In the genomic region with DNA sequence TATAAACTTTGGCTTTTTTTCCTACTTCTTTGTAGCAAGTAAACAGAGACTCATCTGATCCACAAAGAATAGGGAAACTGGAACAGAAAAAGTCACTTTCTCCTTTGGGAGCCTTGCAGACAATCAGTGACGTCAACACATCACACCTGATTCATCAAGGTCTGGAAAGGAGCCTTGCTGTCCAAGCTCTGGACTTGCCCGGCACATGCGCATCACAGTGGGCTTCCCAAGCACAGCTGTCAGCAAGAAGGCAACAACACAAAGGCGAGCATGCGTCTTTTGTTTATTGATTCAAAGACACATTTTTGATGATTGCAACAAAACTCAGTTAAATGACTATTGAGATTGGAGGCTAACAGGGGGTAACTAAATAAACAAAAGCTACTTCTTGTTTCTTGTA, we compare ENCODE assay signal across 18 mouse cellular contexts. TPM values are rescaled to one million over a fixed set of nuclear protein-coding genes. Genes with fewer than 3 reads are reported as not detected.
DNase-seq lines count a peak whose midpoint lies in the region; ATAC-seq lines count a peak whose summit lies in the region.
"Had no signal": no experiment of that assay in that cellular context is flagged by ENCODE, and none has a peak within 500 bp of the region (broad histone marks: within the 10 kb centered on the region; RNA-seq: fewer than 3 reads in every experiment).

No protein-coding gene starts in this region.

- no peaks in the 10 kb centered on the region for H3K9me3 ChIP-seq in forebrain, embryonic 13.5 days (replicated peaks)
- H3K9me3 ChIP-seq in forebrain, embryonic 11.5 days (ENCODE audit: control insufficient read depth, low read length): no peaks in the 10 kb centered on the region
- H3K9me3 ChIP-seq in hindbrain, embryonic 14.5 days (ENCODE audit: control insufficient read depth, low read length): no peaks in the 10 kb centered on the region
- H3K9me3 ChIP-seq: embryonic facial prominence, embryonic 12.5 days; heart, embryonic 15.5 days; limb, embryonic 10.5 days; lung, embryonic 15.5 days had no signal

- no peaks in the 10 kb centered on the region for H3K36me3 ChIP-seq in forebrain, embryonic 13.5 days (ENCODE audit: poor library complexity, severe bottlenecking)
- no peaks in the 10 kb centered on the region for H3K36me3 ChIP-seq in forebrain, embryonic 11.5 days (ENCODE audit: control insufficient read depth, insufficient read depth, low read length)
- no peaks in the 10 kb centered on the region for H3K36me3 ChIP-seq in hindbrain, embryonic 14.5 days (replicated peaks; ENCODE audit: control insufficient read depth, insufficient read depth)
- H3K36me3 ChIP-seq: embryonic facial prominence, embryonic 12.5 days; heart, embryonic 15.5 days; lung, embryonic 15.5 days had no signal

- no peak overlapping the region for H3K4me3 ChIP-seq in forebrain, embryonic 13.5 days
- H3K4me3 ChIP-seq in forebrain, embryonic 11.5 days (ENCODE audit: low read depth, low read length): no peak overlapping the region
- no peak overlapping the region for H3K4me3 ChIP-seq in hindbrain, embryonic 14.5 days (replicated peaks; ENCODE audit: low read length)
- H3K4me3 ChIP-seq: embryonic facial prominence, embryonic 12.5 days; heart, embryonic 15.5 days; left cerebral cortex, adult 2 months; limb, embryonic 10.5 days; lung, embryonic 15.5 days had no signal

- no peaks in the 10 kb centered on the region for H3K27me3 ChIP-seq in forebrain, embryonic 13.5 days
- no peaks in the 10 kb centered on the region for H3K27me3 ChIP-seq in forebrain, embryonic 11.5 days (ENCODE audit: control insufficient read depth, insufficient read depth, low read length)
- no peaks in the 10 kb centered on the region for H3K27me3 ChIP-seq in hindbrain, embryonic 14.5 days (ENCODE audit: control insufficient read depth, insufficient read depth, low read length)
- H3K27me3 ChIP-seq: embryonic facial prominence, embryonic 12.5 days; heart, embryonic 15.5 days; lung, embryonic 15.5 days had no signal

- peak; percentile 34; the same call in 1 of the 2 replicates for ATAC-seq in forebrain, embryonic 13.5 days
- ATAC-seq in forebrain, embryonic 11.5 days (replicated peaks; ENCODE audit: low FRiP score): no peak
- ATAC-seq in hindbrain, embryonic 14.5 days (ENCODE audit: low FRiP score): no peak; the same call in 1 of the 2 replicates

- H3K27ac ChIP-seq in forebrain, embryonic 13.5 days: no peak overlapping the region
- no peak overlapping the region for H3K27ac ChIP-seq in forebrain, embryonic 11.5 days (ENCODE audit: low read depth, low read length)
- 0 out of 2 replicates have a peak overlapping the region, but pooled peaks have one; percentile 52 for H3K27ac ChIP-seq in hindbrain, embryonic 14.5 days
- H3K27ac ChIP-seq: embryonic facial prominence, embryonic 12.5 days; heart, embryonic 15.5 days; kidney, postnatal 0 days; left cerebral cortex, adult 2 months; limb, embryonic 10.5 days had no signal

- H3K4me1 ChIP-seq in forebrain, embryonic 13.5 days: peaks cover 25% of the 10 kb centered on the region
- H3K4me1 ChIP-seq in forebrain, embryonic 11.5 days (replicated peaks; ENCODE audit: control insufficient read depth, insufficient read depth, low read length): peaks cover 7% of the 10 kb centered on the region; the same call in 1 of the 2 replicates
- H3K4me1 ChIP-seq in hindbrain, embryonic 14.5 days (replicated peaks; ENCODE audit: control insufficient read depth, insufficient read depth, low read length): peaks cover 16% of the 10 kb centered on the region

- no peak overlapping the region for H3K9ac ChIP-seq in forebrain, embryonic 13.5 days
- H3K9ac ChIP-seq in forebrain, embryonic 11.5 days (ENCODE audit: low read length): no peak overlapping the region
- no peak overlapping the region for H3K9ac ChIP-seq in hindbrain, embryonic 14.5 days
- H3K9ac ChIP-seq: embryonic facial prominence, embryonic 12.5 days; heart, embryonic 15.5 days; lung, embryonic 15.5 days had no signal

- H3K4me2 ChIP-seq in forebrain, embryonic 13.5 days: no peak overlapping the region
- H3K4me2 ChIP-seq in forebrain, embryonic 11.5 days (ENCODE audit: low read depth, low read length, severe bottlenecking): no peak overlapping the region
- H3K4me2 ChIP-seq in hindbrain, embryonic 14.5 days (replicated peaks): no peak overlapping the region
- H3K4me2 ChIP-seq: embryonic facial prominence, embryonic 12.5 days; heart, embryonic 15.5 days; liver, embryonic 11.5 days; lung, embryonic 15.5 days had no signal

- no peak for DNase-seq in forebrain, embryonic 11.5 days (ENCODE audit: low spot score)
- DNase-seq in testis, postnatal 14 days (ENCODE audit: low spot score): peak; percentile 25
- DNase-seq in testis, postnatal 10 days (ENCODE audit: low spot score): no peak
- no peak for DNase-seq in hindbrain, embryonic 14.5 days (ENCODE audit: low spot score)
- no peak for DNase-seq in heart, adult 11 months
- no peak for DNase-seq in adipocyte (ENCODE audit: low spot score)
- no peak for DNase-seq in gastrocnemius, adult 8-10 months (ENCODE audit: low spot score in 2 of 2)
- DNase-seq: heart, adult 18-20 months; kidney, adult 11 months; thymus, adult 2 months had no signal

- 25% methylated on average over 5 of the region's 5 CpGs for WGBS in forebrain, embryonic 13.5 days
- 62% methylated on average over 5 of the region's 5 CpGs for WGBS in forebrain, embryonic 11.5 days
- WGBS in hindbrain, embryonic 14.5 days: 37% methylated on average over 5 of the region's 5 CpGs

RNA-seq across cellular contexts. Expression of gene Cdk14, which starts 47.2 kb away (rescaled TPM):
- 21.8 and 25.1 TPM in 2 replicates for polyA plus RNA-seq in forebrain, embryonic 13.5 days (2015; fragmentation: Nextera tagmentation; extraction: Ambion mirVana)
- 23.5 and 24.0 TPM in 2 replicates for polyA plus RNA-seq in forebrain, embryonic 11.5 days (2014; fragmentation: Nextera tagmentation; extraction: Ambion mirVana)
- 55.6 and 65.8 TPM in 2 replicates for polyA plus RNA-seq in hindbrain, embryonic 14.5 days (2014; fragmentation: Nextera tagmentation; extraction: Ambion mirVana)
- total RNA-seq in gastrocnemius, adult 8-10 months (2022): 1 to 10 TPM; 2.2 to 2.8 (median 2.3) TPM
